Mouse (Mus musculus) common myeloid progenitor, adult 5-6 weeks (primary cell): ENCODE data around the gene Gm30083. TPM values are rescaled to one million over a fixed set of nuclear protein-coding genes. Genes with fewer than 3 reads are reported as not detected.

Experiments used
- ATAC-seq: replicated peaks from 2 replicates; pipeline ENCODE4 v1.8.0; 2016; ENCODE audit warnings: low read depth, mild to moderate bottlenecking, moderate TSS enrichment, inconsistent platforms; ENCODE audit not compliant: poor library complexity, severe bottlenecking
- total RNA-seq: library from RNA; stranded (forward); fragments of 200-1000, 187-1606 nt; gene quantifications from 2 replicates; pipeline ENCODE4 v1.2.3, GENCODE M21; 2017

The Gm30083 gene
- total RNA-seq, 1 experiment from 2014 or later = not detected

DNA sequence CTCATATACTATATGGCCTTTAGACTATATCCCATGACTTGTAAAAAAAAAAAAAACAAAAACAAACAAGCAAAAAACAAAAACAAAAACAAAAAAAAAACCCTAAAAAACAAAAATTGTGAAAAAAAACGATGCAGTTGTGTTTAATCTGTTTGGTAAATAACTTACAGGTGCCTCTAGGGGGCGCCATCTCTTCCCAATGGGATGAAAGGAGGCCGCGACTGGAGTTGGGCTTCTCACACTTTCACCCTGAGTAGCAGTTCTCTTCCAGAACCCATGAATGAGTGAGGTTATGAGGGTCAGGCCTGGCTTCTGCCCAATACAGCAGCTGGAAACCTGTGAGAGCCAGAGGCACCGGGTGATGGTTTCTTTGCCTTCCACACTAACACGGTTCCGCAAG is 49.3 kb downstream of the Gm30083 start:
- no peak for ATAC-seq

DNA sequence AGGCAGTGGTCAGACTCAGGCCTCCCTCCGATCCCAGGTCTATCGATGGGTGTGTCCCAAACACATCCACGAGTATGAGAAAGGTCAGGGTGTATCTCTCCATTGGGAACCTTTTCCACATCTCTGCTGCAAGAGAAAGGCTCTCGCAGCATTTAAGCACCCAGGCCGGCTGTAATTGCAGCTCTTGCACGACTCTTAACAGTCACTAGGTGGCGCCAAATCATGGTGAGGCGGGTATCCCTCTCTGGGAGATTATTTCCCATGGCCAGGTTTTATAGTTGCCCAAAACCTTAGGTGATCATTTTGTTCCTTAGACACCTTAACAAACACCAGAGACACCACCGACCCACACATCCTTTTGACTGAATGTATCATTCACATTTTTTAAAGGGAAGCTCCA is 55.6 kb downstream of the Gm30083 start:
- ATAC-seq = peak; percentile 71; the same call in 1 of the 2 replicates

DNA sequence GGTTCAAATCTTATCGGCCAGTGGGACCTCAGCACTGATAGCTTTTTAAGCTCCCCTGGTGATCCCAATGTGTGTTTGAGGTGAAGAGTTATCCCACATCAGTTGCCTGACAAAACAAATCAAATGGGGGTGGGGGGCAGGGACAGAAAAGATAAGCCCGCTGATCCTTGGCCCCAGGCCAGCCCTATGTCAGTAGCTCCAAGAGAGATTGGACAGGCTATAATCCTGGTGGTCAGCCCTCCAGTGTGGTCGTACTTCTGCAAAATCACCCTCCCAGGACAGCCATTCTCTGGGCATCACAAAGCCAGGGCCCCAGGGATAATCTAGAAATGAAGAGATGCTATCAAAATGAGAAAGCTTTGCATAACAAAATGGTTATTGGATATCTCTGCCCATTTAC is 56.1 kb downstream of the Gm30083 start:
- no peak for ATAC-seq

DNA sequence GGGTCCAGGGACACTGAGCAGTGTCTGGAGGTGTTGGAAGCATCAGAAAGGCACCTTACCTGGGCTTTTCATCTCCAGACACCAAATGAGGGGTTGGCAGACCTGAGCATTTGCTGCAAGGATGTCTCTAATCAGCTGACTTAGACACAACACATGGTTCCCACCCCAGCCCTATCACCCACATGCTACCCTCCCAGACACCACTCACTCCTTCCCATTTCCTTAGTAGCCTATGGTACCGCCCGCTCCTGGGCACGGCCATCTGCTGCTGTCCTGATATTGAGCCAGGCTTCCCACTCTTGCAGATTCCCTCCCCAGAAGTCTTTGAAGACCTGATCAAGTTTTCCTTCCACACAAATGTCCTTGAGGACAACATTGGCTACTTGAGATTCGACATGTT is 56.8 kb downstream of the Gm30083 start:
- ATAC-seq = no peak

DNA sequence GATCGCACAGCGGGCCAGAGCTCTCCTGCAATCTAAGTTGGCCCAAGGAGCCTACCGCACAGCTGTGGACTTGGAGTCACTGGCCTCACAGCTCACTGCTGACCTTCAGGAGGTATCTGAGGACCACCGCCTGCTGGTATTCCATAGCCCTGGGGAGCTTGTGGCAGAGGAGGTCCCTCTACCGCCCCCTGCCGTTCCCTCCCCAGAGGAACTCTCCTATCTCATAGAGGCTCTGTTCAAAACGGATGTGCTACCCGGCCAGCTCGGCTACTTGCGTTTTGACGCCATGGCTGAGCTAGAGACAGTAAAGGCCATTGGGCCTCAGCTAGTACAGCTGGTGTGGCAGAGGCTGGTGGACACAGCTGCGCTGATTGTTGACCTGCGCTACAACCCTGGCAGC is 58.9 kb downstream of the Gm30083 start:
- ATAC-seq = no peak

DNA sequence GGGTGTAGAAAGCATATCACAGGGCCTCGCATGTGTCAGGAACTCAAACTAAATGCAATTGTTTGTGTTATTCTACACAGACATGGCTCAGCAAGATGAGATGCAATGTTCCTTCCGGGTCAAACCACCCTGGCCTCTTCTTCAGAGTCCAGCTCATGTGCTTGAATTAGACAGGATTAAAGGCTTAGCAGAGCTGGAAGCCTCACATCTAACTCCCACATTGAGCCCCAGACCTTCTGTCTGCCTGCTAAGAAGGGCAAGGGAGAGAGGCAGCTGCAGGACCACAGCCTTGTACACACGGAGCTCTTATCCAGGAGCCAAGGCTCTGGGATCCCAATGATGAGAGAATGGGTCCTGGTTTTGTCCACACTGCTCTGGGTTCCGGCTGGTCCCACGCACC is 61.2 kb downstream of the Gm30083 start, which contains the start of gene Rbp3:
TSS of gene Rbp3 (plus strand) at position 243 of the 400 bp plus-strand sequence.
- ATAC-seq = no peak

DNA sequence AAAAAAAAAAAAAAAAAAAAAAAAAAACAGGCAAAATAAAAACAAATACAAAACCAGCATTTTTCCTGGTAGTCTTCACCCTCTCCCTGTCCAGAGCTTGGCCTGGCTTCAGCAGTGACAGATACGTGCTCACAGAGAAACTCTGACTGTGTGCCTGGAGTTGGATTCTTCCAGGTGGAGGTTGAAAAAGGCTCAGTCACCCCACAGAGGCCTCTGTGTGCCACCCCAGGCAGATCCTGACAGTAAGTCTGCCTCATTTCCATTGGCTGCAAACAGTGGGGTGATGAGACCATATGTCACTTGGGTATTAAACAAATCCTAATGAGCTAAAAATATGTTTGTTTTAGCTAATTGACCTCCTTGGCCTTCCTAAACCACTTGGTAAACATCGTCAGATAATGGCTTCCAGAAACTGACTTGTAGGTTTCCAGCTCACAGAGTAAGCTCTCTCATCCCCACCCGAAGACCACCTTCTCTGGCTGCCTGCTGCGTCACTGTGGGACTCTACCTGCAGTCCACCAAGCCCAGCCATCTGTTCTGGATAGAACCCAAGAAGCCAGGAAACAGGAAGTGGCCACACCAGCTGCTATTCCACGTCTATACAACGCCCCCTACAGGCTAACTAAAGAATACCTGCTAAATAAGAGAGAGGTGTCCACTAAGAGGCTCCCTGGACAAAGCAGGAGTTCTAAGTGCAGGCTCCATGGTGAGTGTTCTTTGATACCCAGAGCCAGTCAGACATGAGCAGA is 62.6 kb downstream of the Gm30083 start:
- ATAC-seq = no peak

DNA sequence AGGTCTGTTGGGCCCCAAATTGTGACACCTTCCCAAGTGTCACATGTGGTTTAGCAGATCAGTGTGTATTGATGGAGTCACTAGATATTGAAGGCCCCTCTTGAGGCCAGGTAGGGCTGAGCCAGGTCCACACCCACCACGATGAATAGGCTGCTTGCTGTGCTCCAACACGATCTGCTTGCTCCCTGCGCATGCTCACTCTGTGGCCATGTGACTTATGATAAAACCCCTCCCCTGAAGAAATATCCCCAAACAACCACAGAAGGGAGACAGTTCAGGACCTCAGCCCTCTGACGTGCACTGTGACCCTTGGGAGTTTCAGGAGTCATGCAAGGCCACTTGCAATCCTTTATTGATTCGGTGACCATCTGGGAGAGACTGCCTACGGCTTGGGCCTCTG is 68.9 kb downstream of the Gm30083 start:
- ATAC-seq = no peak

DNA sequence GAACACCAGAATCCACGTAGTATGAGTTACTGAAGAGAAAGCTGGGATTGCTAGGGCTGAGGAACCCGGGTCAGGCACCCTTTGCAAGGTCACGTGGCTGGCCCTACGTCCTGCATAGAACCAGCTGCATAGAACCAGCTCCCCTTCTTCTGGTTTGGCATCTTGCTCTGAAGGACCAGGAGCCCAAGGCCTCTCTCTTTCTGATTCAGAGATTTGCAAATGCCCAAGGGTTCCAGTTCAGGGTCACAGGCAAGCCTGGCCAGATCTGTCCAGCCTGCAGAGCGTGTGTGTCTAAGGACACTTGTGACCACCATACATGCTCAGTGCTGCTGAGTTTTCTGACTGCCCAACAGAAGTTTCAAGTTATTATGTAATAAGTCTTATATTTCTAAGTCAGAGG is 72.8 kb downstream of the Gm30083 start:
- no peak for ATAC-seq

DNA sequence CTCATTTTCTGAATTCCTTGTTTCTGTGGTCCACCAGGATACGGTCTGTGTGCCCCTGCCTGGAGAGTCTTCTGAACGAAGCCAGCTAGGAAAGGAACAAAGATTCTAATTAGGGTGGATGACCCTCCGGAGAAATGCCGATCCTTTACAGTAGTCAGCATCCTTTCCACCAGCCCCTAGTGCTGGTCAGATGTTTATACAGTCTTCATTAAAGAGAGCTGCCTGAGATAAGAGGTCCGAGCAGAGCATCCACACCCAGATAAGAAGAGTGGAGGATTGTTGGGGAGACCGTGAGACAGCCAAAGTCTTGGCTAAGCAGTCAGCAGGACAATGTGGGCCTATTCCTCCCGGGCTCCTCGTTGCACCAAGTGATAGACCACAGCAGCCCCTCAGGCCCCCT is 74.2 kb downstream of the Gm30083 start, which contains the start of gene Gdf2:
TSS of gene Gdf2 (plus strand) at position 301 of the 400 bp plus-strand sequence.
- ATAC-seq = no peak

DNA sequence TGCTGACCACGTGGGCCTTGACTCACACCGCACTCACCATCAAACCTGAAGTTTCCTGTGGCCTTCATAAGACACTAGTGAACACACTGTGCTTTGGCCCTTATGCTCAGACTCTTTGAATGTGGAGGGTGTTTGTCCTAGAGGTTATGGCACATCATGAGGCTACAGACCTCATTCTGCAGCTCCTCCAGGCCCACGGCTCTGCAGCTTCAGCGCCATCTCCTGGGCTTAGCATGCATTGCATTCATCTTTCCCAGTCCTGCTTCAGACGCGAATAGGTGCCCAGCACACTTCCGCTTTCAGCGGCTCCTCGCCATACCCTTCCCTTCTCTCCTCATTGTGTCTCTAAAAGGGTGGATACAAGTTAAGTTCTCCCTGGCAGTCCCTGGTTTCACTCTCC is 75.9 kb downstream of the Gm30083 start:
- ATAC-seq = peak; percentile 95

Other genes starting within 250 kb of the Gm30083 start
- not detected in 2 replicates for gene Gdf10, start 91.6 kb downstream of the Gm30083 start, total RNA-seq
- not detected in 2 replicates for gene Gdf2, start 74.1 kb downstream of the Gm30083 start, total RNA-seq
- gene Rbp3, start 61.2 kb downstream of the Gm30083 start, total RNA-seq = not detected in 2 replicates
- gene Zfp488, start 36.4 kb downstream of the Gm30083 start, total RNA-seq = 0.15 TPM in 1 of 2 replicates, not detected in the other
- not detected in 2 replicates for gene Gm5460, start 1.6 kb upstream of the Gm30083 start, total RNA-seq
- not detected in 2 replicates for gene Antxrl, start 37.5 kb upstream of the Gm30083 start, total RNA-seq
- gene Anxa8, start 70.8 kb upstream of the Gm30083 start, total RNA-seq = not detected in 2 replicates
- gene A630023A22Rik, start 87.6 kb upstream of the Gm30083 start, total RNA-seq = not detected in 2 replicates
- not detected in 2 replicates for gene Npy4r, start 137.3 kb upstream of the Gm30083 start, total RNA-seq
- gene Gprin2, start 186.5 kb upstream of the Gm30083 start, total RNA-seq = not detected in 2 replicates
- not detected in 2 replicates for gene Syt15, start 204.4 kb upstream of the Gm30083 start, total RNA-seq